Mouse (Mus musculus): ENCODE data around the gene B4galt7. TPM values are rescaled to one million over a fixed set of nuclear protein-coding genes. Genes with fewer than 3 reads are reported as not detected.
"Not testable (repeated sequence)": the region's sequence is repeated elsewhere in the genome, so short reads cannot be mapped to it uniquely, and the experiment has no call there.

Gene B4galt7
- polyA plus RNA-seq, 1 experiment, result 45.3 TPM

DNA sequence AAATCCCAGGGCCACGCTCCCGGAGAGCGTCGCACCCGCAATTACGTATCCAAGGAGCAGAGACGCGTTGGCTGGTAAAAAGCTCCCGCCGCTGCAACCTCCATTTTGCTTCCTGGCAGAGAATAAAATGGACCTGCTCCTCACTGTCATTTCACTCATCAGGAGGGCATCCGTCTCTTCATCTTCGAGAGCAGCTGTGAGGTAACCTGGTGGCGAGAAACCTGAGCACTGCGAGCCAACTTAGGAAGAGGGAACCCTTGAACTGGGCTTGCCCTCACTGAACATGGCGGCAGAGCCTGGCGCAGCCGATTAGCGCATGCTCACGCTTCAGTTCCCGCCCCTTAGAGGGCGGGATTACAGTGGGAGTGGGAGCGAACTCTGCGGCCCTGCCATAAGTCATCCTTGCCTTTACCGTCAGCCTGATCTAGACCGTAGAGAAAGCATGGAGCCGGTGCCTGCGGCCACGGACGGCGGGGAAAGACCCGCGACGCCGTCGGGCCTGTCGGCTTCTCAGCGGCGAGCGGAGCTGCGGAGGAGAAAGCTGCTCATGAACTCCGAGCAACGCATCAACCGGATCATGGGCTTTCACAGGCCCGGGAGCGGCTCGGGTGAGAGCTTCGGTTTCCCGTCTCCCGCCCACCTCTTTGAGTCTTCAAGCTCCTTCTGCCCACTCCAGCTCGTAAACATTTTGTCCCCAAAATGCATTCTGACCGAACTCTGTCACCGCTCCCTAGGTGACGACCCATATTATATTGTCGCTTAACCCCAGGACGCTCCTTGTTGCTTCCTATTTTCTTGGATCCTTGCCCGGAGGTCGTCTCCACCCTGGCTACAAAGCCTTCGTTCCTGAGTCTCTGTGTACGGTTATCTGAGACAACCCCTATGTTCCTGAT lies 23.2 kb downstream of the B4galt7 start, which contains the start of gene Caml:
Gene Caml (plus strand): TSS at position 357 of the 893 bp plus-strand sequence.
- DNase-seq, result peak; percentile 87
- Histone ChIP-seq H3K27me3 (ENCODE audit: control insufficient read depth, insufficient read depth, low read length) (no peaks in the 10 kb centered on the region), H3K36me3 (ENCODE audit: control insufficient read depth, insufficient read depth, low read length) (peaks cover 1% of the 10 kb centered on the region; the same call in 1 of the 2 replicates), H3K4me3 (ENCODE audit: control insufficient read depth, insufficient read depth, low read length) (peak within 1 kb of the TSS; percentile 76), H3K27ac (ENCODE audit: control insufficient read depth, insufficient read depth, low read length) (peak within 1 kb of the TSS; percentile 51), H3K4me1 (replicated peaks; ENCODE audit: control insufficient read depth, insufficient read depth, low read length) (peaks cover 10% of the 10 kb centered on the region)
- WGBS, result under 1% methylated on average over 59 of the region's 59 CpGs
- TF ChIP-seq POLR2A (IDR thresholded peaks at IDR 0.05; ENCODE audit: control insufficient read depth, extremely low read depth, insufficient read depth, low read length, poor library complexity) (peak; percentile 54; the same call in 1 of the 2 replicates), CTCF (IDR thresholded peaks at IDR 0.05; ENCODE audit: borderline replicate concordance, control insufficient read depth, extremely low read depth, insufficient read depth, low read length, poor library complexity) (no peak)

DNA sequence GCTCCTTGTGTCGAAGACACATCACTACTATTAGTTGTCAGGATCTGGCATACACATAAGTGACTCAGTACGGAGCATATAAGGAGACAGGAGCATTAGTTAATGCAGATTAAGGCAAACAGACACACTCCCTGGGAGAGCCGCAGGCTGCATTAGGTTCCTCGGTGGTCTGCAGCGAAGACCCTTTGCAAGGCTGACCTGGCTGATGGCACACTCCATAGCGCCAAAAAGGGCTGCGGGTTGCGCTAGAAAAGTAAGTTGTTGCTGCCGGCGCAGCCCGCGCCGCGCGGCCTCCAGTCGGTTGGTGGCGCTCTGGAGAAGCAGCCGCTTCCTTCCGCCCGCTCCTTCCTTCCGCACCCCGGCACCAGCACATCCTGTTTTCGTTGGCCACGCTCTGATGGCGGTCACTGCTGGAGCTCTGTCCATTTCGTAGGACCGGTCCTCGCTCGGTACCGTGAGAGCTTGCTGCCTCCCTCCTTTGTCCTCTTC lies 35.0 kb downstream of the B4galt7 start, which contains the start of gene Ddx46:
Gene Ddx46 (plus strand): TSS at position 389 of the 489 bp plus-strand sequence.
- Histone ChIP-seq H3K4me3 (ENCODE audit: control insufficient read depth, insufficient read depth, low read length) (peak within 1 kb of the TSS; percentile 88), H3K27me3 (ENCODE audit: control insufficient read depth, insufficient read depth, low read length) (no peaks in the 10 kb centered on the region), H3K4me1 (replicated peaks; ENCODE audit: control insufficient read depth, insufficient read depth, low read length) (peaks cover 5% of the 10 kb centered on the region), H3K27ac (ENCODE audit: control insufficient read depth, insufficient read depth, low read length) (no peak within 1 kb of the TSS), H3K36me3 (ENCODE audit: control insufficient read depth, insufficient read depth, low read length) (peaks cover 14% of the 10 kb centered on the region)
- DNase-seq, result peak; percentile 91
- WGBS, result 6% methylated on average over 29 of the region's 30 CpGs
- peak; percentile 75 for TF ChIP-seq POLR2A (IDR thresholded peaks at IDR 0.05; ENCODE audit: control insufficient read depth, extremely low read depth, insufficient read depth, low read length, poor library complexity)
- peak; percentile 89 for TF ChIP-seq CTCF (IDR thresholded peaks at IDR 0.05; ENCODE audit: borderline replicate concordance, control insufficient read depth, extremely low read depth, insufficient read depth, low read length, poor library complexity)

DNA sequence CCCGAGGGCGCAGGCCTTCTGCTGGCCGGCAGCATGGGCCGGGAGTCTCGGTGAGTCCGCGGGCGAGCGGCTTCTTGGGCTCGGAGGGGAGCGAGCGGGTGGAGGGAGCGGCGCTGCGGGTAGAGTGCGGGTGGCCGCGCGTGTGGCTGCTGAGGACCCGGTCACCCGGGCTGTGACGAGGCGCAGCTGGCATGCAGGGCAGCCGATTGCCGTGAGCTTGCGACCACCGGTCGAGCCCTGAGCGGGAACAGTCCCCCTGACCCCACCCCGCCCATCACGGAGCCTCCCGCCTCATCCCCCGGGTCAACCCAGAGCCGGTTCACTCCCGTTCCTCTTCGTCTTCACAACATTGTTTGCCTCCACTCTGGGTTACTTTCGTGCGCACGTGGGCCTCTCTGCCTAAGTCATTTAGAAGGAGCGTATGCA lies 35.5 kb downstream of the B4galt7 start:
- H3K4me3 ChIP-seq (ENCODE audit: control insufficient read depth, insufficient read depth, low read length), result peak overlapping the region; percentile 88
- DNase-seq, result no peak
- H3K27me3 ChIP-seq (ENCODE audit: control insufficient read depth, insufficient read depth, low read length), result no peaks in the 10 kb centered on the region
- no peak; the same call in 1 of the 2 replicates for TF ChIP-seq CTCF (IDR thresholded peaks at IDR 0.05; ENCODE audit: borderline replicate concordance, control insufficient read depth, extremely low read depth, insufficient read depth, low read length, poor library complexity)
- TF ChIP-seq POLR2A (IDR thresholded peaks at IDR 0.05; ENCODE audit: control insufficient read depth, extremely low read depth, insufficient read depth, low read length, poor library complexity), result no peak; the same call in 1 of the 2 replicates
- H3K4me1 ChIP-seq (replicated peaks; ENCODE audit: control insufficient read depth, insufficient read depth, low read length), result peaks cover 5% of the 10 kb centered on the region
- no peak overlapping the region for H3K27ac ChIP-seq (ENCODE audit: control insufficient read depth, insufficient read depth, low read length)
- peaks cover 19% of the 10 kb centered on the region for H3K36me3 ChIP-seq (ENCODE audit: control insufficient read depth, insufficient read depth, low read length)
- under 1% methylated on average over 40 of the region's 40 CpGs for WGBS

DNA sequence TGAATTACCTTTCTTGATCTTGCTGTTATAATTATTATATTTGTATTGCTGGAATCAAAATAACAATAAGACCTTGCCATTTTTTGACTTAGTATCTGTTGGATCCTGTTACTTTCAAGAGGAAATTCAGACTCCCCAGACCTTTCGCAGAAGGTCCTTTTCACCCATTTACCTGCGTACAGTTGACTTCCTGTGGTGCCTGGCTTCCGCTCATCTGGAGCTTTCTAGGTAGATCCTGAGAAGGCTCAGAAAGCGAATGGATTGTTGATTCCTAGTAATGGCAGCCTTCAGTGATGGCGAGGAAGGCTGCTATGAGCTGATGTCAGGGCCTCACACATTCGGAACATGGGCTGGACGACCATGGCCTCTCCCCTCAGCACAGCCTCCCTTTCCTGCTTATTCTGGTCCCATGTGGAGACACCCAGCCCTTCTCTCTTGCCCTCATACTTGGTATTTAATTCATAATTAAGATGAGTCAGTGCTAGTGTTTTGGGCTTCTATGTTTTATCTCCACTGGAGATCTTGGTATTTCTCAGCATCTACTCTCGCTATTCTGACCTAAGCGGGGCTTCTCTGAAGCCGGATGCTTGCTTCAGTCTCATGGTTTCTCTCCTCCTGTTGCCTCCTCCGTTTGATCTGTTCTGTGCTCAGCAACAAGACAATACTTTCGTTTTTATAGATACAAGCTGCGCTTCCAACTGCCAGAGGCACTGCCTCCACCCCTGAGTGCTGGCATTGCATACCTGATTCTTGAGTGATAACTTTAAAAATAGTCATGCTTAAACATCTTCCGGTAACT lies 36.7 kb downstream of the B4galt7 start:
- DNase-seq, result no peak
- TF ChIP-seq POLR2A (IDR thresholded peaks at IDR 0.05; ENCODE audit: control insufficient read depth, extremely low read depth, insufficient read depth, low read length, poor library complexity) (no peak), CTCF (IDR thresholded peaks at IDR 0.05; ENCODE audit: borderline replicate concordance, control insufficient read depth, extremely low read depth, insufficient read depth, low read length, poor library complexity) (no peak)
- Histone ChIP-seq H3K4me3 (ENCODE audit: control insufficient read depth, insufficient read depth, low read length) (no peak overlapping the region), H3K27me3 (ENCODE audit: control insufficient read depth, insufficient read depth, low read length) (no peaks in the 10 kb centered on the region), H3K27ac (ENCODE audit: control insufficient read depth, insufficient read depth, low read length) (no peak overlapping the region), H3K4me1 (replicated peaks; ENCODE audit: control insufficient read depth, insufficient read depth, low read length) (peaks cover 12% of the 10 kb centered on the region), H3K36me3 (ENCODE audit: control insufficient read depth, insufficient read depth, low read length) (peaks cover 27% of the 10 kb centered on the region)
- WGBS, result 78% methylated on average over 14 of the region's 14 CpGs

GRCm38 (mm10) chr13:55640480-55640879 lies 40.8 kb downstream of the B4galt7 start:
- H3K4me3 ChIP-seq (ENCODE audit: control insufficient read depth, insufficient read depth, low read length); H3K27me3 ChIP-seq (ENCODE audit: control insufficient read depth, insufficient read depth, low read length): not testable (repeated sequence)
- TF ChIP-seq CTCF (IDR thresholded peaks at IDR 0.05; ENCODE audit: borderline replicate concordance, control insufficient read depth, extremely low read depth, insufficient read depth, low read length, poor library complexity), result peak; percentile 60; the same call in 1 of the 2 replicates
- WGBS, result 43% methylated on average over 8 of the region's 8 CpGs
- Histone ChIP-seq H3K4me1 (replicated peaks; ENCODE audit: control insufficient read depth, insufficient read depth, low read length) (peaks cover 13% of the 10 kb centered on the region), H3K36me3 (ENCODE audit: control insufficient read depth, insufficient read depth, low read length) (peaks cover 32% of the 10 kb centered on the region), H3K27ac (ENCODE audit: control insufficient read depth, insufficient read depth, low read length) (0 out of 2 replicates have a peak overlapping the region, but pooled peaks have one; percentile 15)
- peak; percentile 75 for DNase-seq

- Histone ChIP-seq H3K27ac (ENCODE audit: control insufficient read depth, insufficient read depth, low read length) (no peak overlapping the region), H3K4me3 (ENCODE audit: control insufficient read depth, insufficient read depth, low read length) (no peak overlapping the region), H3K27me3 (ENCODE audit: control insufficient read depth, insufficient read depth, low read length) (no peaks in the 10 kb centered on the region), H3K4me1 (replicated peaks; ENCODE audit: control insufficient read depth, insufficient read depth, low read length) (peaks cover 8% of the 10 kb centered on the region), H3K36me3 (ENCODE audit: control insufficient read depth, insufficient read depth, low read length) (peaks cover 64% of the 10 kb centered on the region)
- 97% methylated on average over 2 of the region's 2 CpGs for WGBS
- TF ChIP-seq CTCF (IDR thresholded peaks at IDR 0.05; ENCODE audit: borderline replicate concordance, control insufficient read depth, extremely low read depth, insufficient read depth, low read length, poor library complexity) (no peak), POLR2A (IDR thresholded peaks at IDR 0.05; ENCODE audit: control insufficient read depth, extremely low read depth, insufficient read depth, low read length, poor library complexity) (no peak)
- DNase-seq, result peak; percentile 43
Observed at GRCm38 (mm10) chr13:55644525-55644924, 44.8 kb downstream of the B4galt7 start.
